Mouse (Mus musculus): Measurements from ENCODE around the gene P2ry6. TPM values are rescaled to one million over a fixed set of nuclear protein-coding genes. Genes with fewer than 3 reads are reported as not detected.

The P2ry6 gene
- polyA plus RNA-seq, 1 experiment from 2014 or later: 3.9 TPM

Other genes with a start within 250 kb of the P2ry6 start
- gene Relt, start 111.2 kb downstream of the P2ry6 start, polyA plus RNA-seq (2015; fragmentation: Nextera tagmentation; extraction: Ambion mirVana): 3.7 and 4.6 TPM in 2 replicates
- gene Arhgef17, start 42.5 kb downstream of the P2ry6 start, polyA plus RNA-seq (2015; fragmentation: Nextera tagmentation; extraction: Ambion mirVana): 6.7 and 7.0 TPM in 2 replicates
- gene P2ry2, start 38.2 kb upstream of the P2ry6 start, polyA plus RNA-seq (2015; fragmentation: Nextera tagmentation; extraction: Ambion mirVana): 0.51 and 1.5 TPM in 2 replicates
- gene Fchsd2, start 118.2 kb upstream of the P2ry6 start, polyA plus RNA-seq (2015; fragmentation: Nextera tagmentation; extraction: Ambion mirVana): 36.8 and 37.3 TPM in 2 replicates